Mouse (Mus musculus) MEL (cell line): ENCODE results near the gene 4933412E24Rik. TPM values are rescaled to one million over a fixed set of nuclear protein-coding genes. Genes with fewer than 3 reads are reported as not detected.

Source experiments
- DNase-seq: peaks from one replicate; pipeline ENCODE4 v3.0.0; 2011; ENCODE audit warnings: low read depth, low spot score
- H3K27ac ChIP-seq: 2 replicates; pipeline ENCODE4 v1.5.1; 2012; ENCODE audit warnings: low read depth, mild to moderate bottlenecking, control low read depth, low read length, moderate library complexity; ENCODE audit not compliant: control insufficient read depth
- H3K27me3 ChIP-seq, 2 experiments: fragments of 150-350 bp in 1 of 2; sonication (generic) in 1 of 2; 2 replicates each; pipeline ENCODE4 v1.6.1; 2012; ENCODE audit warnings: low read length in 2 of 2, mild to moderate bottlenecking in 2 of 2, improper control_type of control experiment in 1 of 2, moderate library complexity in 1 of 2; ENCODE audit not compliant: insufficient read depth in 2 of 2, control insufficient read depth in 1 of 2
- H3K36me3 ChIP-seq, 2 experiments: 2 replicates each; pipeline ENCODE4 v1.6.1; 2012 to 2014; ENCODE audit warnings: low read length in 2 of 2, improper control_type of control experiment in 1 of 2, inconsistent platforms in 1 of 2, mild to moderate bottlenecking in 1 of 2; ENCODE audit not compliant: insufficient read depth in 2 of 2, control insufficient read depth in 1 of 2
- H3K4me1 ChIP-seq, 2 experiments: fragments of 150-350 bp in 1 of 2; sonication (generic) in 1 of 2; 2 replicates each; pipeline ENCODE4 v1.6.1; 2012; ENCODE audit warnings: low read length in 2 of 2, improper control_type of control experiment in 1 of 2, mild to moderate bottlenecking in 1 of 2; ENCODE audit not compliant: insufficient read depth in 2 of 2, control insufficient read depth in 1 of 2
- H3K4me3 ChIP-seq, 2 experiments: fragments of 150-350 bp in 1 of 2; sonication (generic) in 1 of 2; 2 replicates each; pipeline ENCODE4 v1.5.1; 2012; ENCODE audit warnings: low read depth in 2 of 2, low read length in 2 of 2, mild to moderate bottlenecking in 2 of 2, moderate library complexity in 2 of 2, control low read depth in 1 of 2, improper control_type of control experiment in 1 of 2; ENCODE audit not compliant: control insufficient read depth in 1 of 2, insufficient read depth in 1 of 2
- H3K79me2 ChIP-seq: 2 replicates; pipeline ENCODE4 v1.6.1; 2012; ENCODE audit warnings: mild to moderate bottlenecking, low read length, moderate library complexity; ENCODE audit not compliant: control insufficient read depth, poor library complexity, insufficient read depth
- H3K9ac ChIP-seq: 2 replicates; pipeline ENCODE4 v1.6.1; 2012; ENCODE audit warnings: low read depth, mild to moderate bottlenecking, control low read depth, low read length, moderate library complexity; ENCODE audit not compliant: control insufficient read depth, poor library complexity, severe bottlenecking
- H3K9me3 ChIP-seq: fragments of 150-350 bp; sonication (generic); replicated peaks from 2 replicates; pipeline ENCODE4 v1.6.1; 2012; ENCODE audit warnings: mild to moderate bottlenecking, low read length, improper control_type of control experiment, moderate library complexity; ENCODE audit not compliant: insufficient read depth
- BHLHE40 ChIP-seq: IDR thresholded peaks from 2 replicates; pipeline ENCODE4 v1.6.1; 2012; ENCODE audit warnings: low read depth, mild to moderate bottlenecking, inconsistent platforms, low read length, improper control_type of control experiment, borderline replicate concordance
- CHD1 ChIP-seq: IDR thresholded peaks from 2 replicates; pipeline ENCODE4 v1.6.1; 2012; ENCODE audit warnings: low read depth, mild to moderate bottlenecking, inconsistent platforms, low read length, improper control_type of control experiment
- HCFC1 ChIP-seq: IDR thresholded peaks from 2 replicates; pipeline ENCODE4 v1.6.1; 2012; ENCODE audit warnings: low read depth, mild to moderate bottlenecking, inconsistent platforms, low read length, improper control_type of control experiment, moderate library complexity
- JUND ChIP-seq: IDR thresholded peaks from 2 replicates; pipeline ENCODE4 v1.6.1; 2011; ENCODE audit warnings: low read depth, mild to moderate bottlenecking, improper control_type of control experiment, low read length
- KAT2A ChIP-seq: conservative IDR thresholded peaks from 2 replicates; pipeline ENCODE4 v1.6.1; 2012; ENCODE audit warnings: low read depth, low read length, improper control_type of control experiment, inconsistent platforms
- MAX ChIP-seq: IDR thresholded peaks from 2 replicates; pipeline ENCODE4 v1.6.1; 2011; ENCODE audit warnings: low read length, improper control_type of control experiment
- MAZ ChIP-seq: IDR thresholded peaks from 2 replicates; pipeline ENCODE4 v1.6.1; 2012; ENCODE audit warnings: low read depth, mild to moderate bottlenecking, inconsistent platforms, low read length, improper control_type of control experiment
- MEF2A ChIP-seq: IDR thresholded peaks from 2 replicates; pipeline ENCODE4 v1.6.1; 2014; ENCODE audit warnings: low read depth, mild to moderate bottlenecking, inconsistent platforms, low read length, improper control_type of control experiment; ENCODE audit not compliant: poor library complexity, insufficient replicate concordance, severe bottlenecking; ENCODE audit errors: extremely low read depth
- MYB ChIP-seq: IDR thresholded peaks from 2 replicates; pipeline ENCODE4 v1.6.1; 2011; ENCODE audit warnings: mild to moderate bottlenecking, low read depth, low read length, improper control_type of control experiment
- MYC ChIP-seq: IDR thresholded peaks from 2 replicates; pipeline ENCODE4 v1.6.1; 2011; ENCODE audit warnings: low read depth, mild to moderate bottlenecking, low read length, improper control_type of control experiment, moderate library complexity
- NRF1 ChIP-seq: IDR thresholded peaks from 2 replicates; pipeline ENCODE4 v1.6.1; 2014; ENCODE audit warnings: low read depth, mild to moderate bottlenecking, inconsistent platforms, low read length, improper control_type of control experiment, moderate library complexity; ENCODE audit not compliant: poor library complexity, insufficient read depth, severe bottlenecking
- POLR2A ChIP-seq, 2 experiments: IDR thresholded peaks; 2 replicates each; pipeline ENCODE4 v1.6.1; 2011 to 2012; ENCODE audit warnings: low read length in 2 of 2, mild to moderate bottlenecking in 2 of 2, control low read depth in 1 of 2, improper control_type of control experiment in 1 of 2, low read depth in 1 of 2, moderate library complexity in 1 of 2; ENCODE audit not compliant: control insufficient read depth in 1 of 2, insufficient read depth in 1 of 2, poor library complexity in 1 of 2
- RCOR1 ChIP-seq: IDR thresholded peaks from 2 replicates; pipeline ENCODE4 v1.6.1; 2012; ENCODE audit warnings: low read depth, mild to moderate bottlenecking, inconsistent platforms, low read length, improper control_type of control experiment
- TAL1 ChIP-seq: IDR thresholded peaks from 2 replicates; pipeline ENCODE4 v1.6.1; 2012; ENCODE audit warnings: mild to moderate bottlenecking, inconsistent platforms, low read length, moderate library complexity, mixed read lengths
- UBTF ChIP-seq: IDR thresholded peaks from 2 replicates; pipeline ENCODE4 v1.6.1; 2012; ENCODE audit warnings: low read depth, mild to moderate bottlenecking, inconsistent platforms, low read length, improper control_type of control experiment, moderate library complexity, borderline replicate concordance; ENCODE audit not compliant: insufficient read depth
- USF2 ChIP-seq, 2 experiments: IDR thresholded peaks; 2 replicates each; pipeline ENCODE4 v1.6.1; 2011 to 2012; ENCODE audit warnings: improper control_type of control experiment in 2 of 2, low read length in 2 of 2, borderline replicate concordance in 1 of 2, inconsistent platforms in 1 of 2, low read depth in 1 of 2, mild to moderate bottlenecking in 1 of 2; ENCODE audit not compliant: insufficient read depth in 1 of 2
- ZMIZ1 ChIP-seq: IDR thresholded peaks from 2 replicates; pipeline ENCODE4 v1.6.1; 2012; ENCODE audit warnings: low read depth, mild to moderate bottlenecking, inconsistent platforms, low read length, improper control_type of control experiment, moderate library complexity
- ZNF384 ChIP-seq: IDR thresholded peaks from 2 replicates; pipeline ENCODE4 v1.6.1; 2012; ENCODE audit warnings: low read depth, mild to moderate bottlenecking, inconsistent platforms, low read length, improper control_type of control experiment
- polyA plus RNA-seq, 2 experiments: library from polyadenylated mRNA; stranded (reverse) in 1 of 2; unstranded in 1 of 2; fragments of >175 nt in 1 of 2; fragments of >200 nt in 1 of 2; gene quantifications; 2 replicates each; pipeline versions ENCODE4 v1.2.1 to v1.2.4; 2012; ENCODE audit warnings: low replicate concordance in 2 of 2, low read depth in 1 of 2; ENCODE audit not compliant: insufficient read length in 2 of 2, insufficient read depth in 1 of 2, missing spikeins in 1 of 2
- total RNA-seq: library from RNA; depleted of rRNA; stranded (reverse); fragments of 300-350 nt; gene quantifications from 2 replicates; pipeline ENCODE4 v1.2.3, GENCODE M21; 2012

The 4933412E24Rik gene
- total and polyA plus RNA-seq, 3 experiments: not detected

DNA sequence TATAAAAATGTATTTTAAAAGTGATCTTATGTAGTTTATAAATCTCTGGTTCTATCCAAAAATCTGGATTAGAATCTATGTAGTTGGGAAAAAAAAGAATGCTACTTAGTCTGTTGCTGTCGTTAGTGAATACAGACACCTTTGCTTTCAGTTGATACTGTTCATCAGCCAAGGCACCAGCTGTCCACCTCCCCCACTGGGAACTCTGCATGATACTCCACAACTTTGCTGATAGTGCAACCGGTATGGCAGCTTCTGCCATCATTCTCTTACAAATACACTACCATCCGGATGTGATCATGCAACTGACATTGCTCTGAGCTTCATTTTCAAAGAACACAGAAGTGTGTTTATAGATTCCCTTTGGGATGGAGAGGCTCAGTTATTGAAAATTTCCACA is 4.8 kb upstream of the 4933412E24Rik start:
- no peaks in the 10 kb centered on the region for H3K79me2 ChIP-seq
- TF ChIP-seq MEF2A (no peak), POLR2A (IDR thresholded peaks at IDR 0.05; ENCODE audit: control insufficient read depth in 1 of 2, insufficient read depth in 1 of 2, low read depth in 1 of 2, low read length in 2 of 2, poor library complexity in 1 of 2) (no peak)
- H3K36me3 ChIP-seq: no peaks in the 10 kb centered on the region
- no peaks in the 10 kb centered on the region for H3K27me3 ChIP-seq
- H3K4me3 ChIP-seq: no peak overlapping the region
- no peak overlapping the region for H3K27ac ChIP-seq
- no peaks in the 10 kb centered on the region for H3K4me1 ChIP-seq
- no peaks in the 10 kb centered on the region for H3K9me3 ChIP-seq
- H3K9ac ChIP-seq: no peak overlapping the region
- no peak for DNase-seq

DNA sequence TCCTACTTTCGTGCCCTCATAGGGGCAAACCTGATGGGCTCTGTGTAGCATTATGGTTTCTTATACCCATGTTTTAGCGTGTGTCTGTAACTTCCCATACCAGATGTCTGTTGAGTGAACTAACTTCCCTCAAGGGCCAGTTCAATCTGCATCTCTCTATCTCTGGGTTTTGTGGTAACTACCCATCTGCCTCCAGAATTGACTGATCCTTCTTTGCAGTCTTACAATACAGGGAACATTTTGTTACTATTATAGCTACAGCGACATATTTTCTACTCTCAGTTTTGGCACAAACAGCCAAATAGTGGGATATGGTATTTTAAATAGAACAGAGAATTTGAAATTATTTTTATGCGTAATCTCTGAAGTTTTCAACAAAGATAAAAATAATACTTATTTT is 6.2 kb downstream of the 4933412E24Rik start:
- H3K36me3 ChIP-seq: no peaks in the 10 kb centered on the region
- no peak for DNase-seq
- no peaks in the 10 kb centered on the region for H3K4me1 ChIP-seq
- no peak overlapping the region for H3K27ac ChIP-seq
- TF ChIP-seq RCOR1 (no peak), ZNF384 (no peak), MAZ (no peak), KAT2A (no peak), ZMIZ1 (no peak), MEF2A (no peak), HCFC1 (no peak), JUND (no peak), TAL1 (no peak), CHD1 (no peak), NRF1 (no peak), BHLHE40 (no peak), USF2 (IDR thresholded peaks at IDR 0.05; ENCODE audit: borderline replicate concordance in 1 of 2, insufficient read depth in 1 of 2, low read depth in 1 of 2, low read length in 2 of 2) (no peak), MYC (no peak), MAX (no peak), MYB (no peak), UBTF (no peak)
- H3K79me2 ChIP-seq: no peaks in the 10 kb centered on the region
- H3K4me3 ChIP-seq: no peak overlapping the region
- no peak overlapping the region for H3K9ac ChIP-seq
- H3K27me3 ChIP-seq: no peaks in the 10 kb centered on the region
- H3K9me3 ChIP-seq: no peaks in the 10 kb centered on the region
